Mouse (Mus musculus) small intestine, adult 2 months (tissue): ENCODE measurements around the gene Gm11146.

Experiments
- CTCF ChIP-seq: fragments of 200-500 bp; IDR thresholded peaks from 2 replicates; pipeline ENCODE4 v1.5.1; 2012; ENCODE audit warnings: low read depth, mild to moderate bottlenecking, control low read depth, inconsistent platforms, low read length, moderate library complexity, mixed read lengths; ENCODE audit not compliant: insufficient replicate concordance, insufficient read length; ENCODE audit errors: extremely low read depth
- POLR2A ChIP-seq: fragments of 200-500 bp; IDR thresholded peaks from 2 replicates; pipeline ENCODE4 v1.6.1; 2012; ENCODE audit warnings: low read depth, mild to moderate bottlenecking, control low read depth, inconsistent platforms, low read length, moderate library complexity

- TF ChIP-seq CTCF: no peak
- TF ChIP-seq POLR2A: no peak
Measured at GRCm38 (mm10) chr16:77648181-77648580, 46.3 kb upstream of the Gm11146 start.
